Mouse (Mus musculus) heart, adult 2 months (tissue): Measurements from ENCODE around the gene Gadd45g. TPM values are rescaled to one million over a fixed set of nuclear protein-coding genes. Genes with fewer than 3 reads are reported as not detected.

ENCODE experiments used
- DNase-seq, 2 experiments: peaks; one replicate each; pipeline ENCODE4 v3.0.0; 2021
- H3K27ac ChIP-seq: fragments of 200-600 bp; 2 replicates; pipeline ENCODE4 v1.8.1; 2022
- H3K27me3 ChIP-seq: fragments of 200-500 bp; 2 replicates; pipeline ENCODE4 v1.6.1; 2012; ENCODE audit warnings: mild to moderate bottlenecking, low read length, inconsistent platforms, mixed read lengths; ENCODE audit not compliant: control insufficient read depth, insufficient read depth
- H3K36me3 ChIP-seq: fragments of 200-500 bp; 2 replicates; pipeline ENCODE4 v1.6.1; 2012; ENCODE audit warnings: low read length, inconsistent platforms; ENCODE audit not compliant: control insufficient read depth, insufficient read depth
- H3K4me1 ChIP-seq: fragments of 200-500 bp; 2 replicates; pipeline ENCODE4 v1.6.1; 2011; ENCODE audit warnings: low read length; ENCODE audit not compliant: control insufficient read depth, insufficient read depth
- H3K4me3 ChIP-seq: fragments of 200-600 bp; 2 replicates; pipeline ENCODE4 v1.8.1; 2022
- H3K79me2 ChIP-seq: fragments of 200-500 bp; replicated peaks from 2 replicates; pipeline ENCODE4 v1.6.1; 2012; ENCODE audit warnings: mild to moderate bottlenecking, inconsistent platforms, low read length, moderate library complexity, mixed read lengths; ENCODE audit not compliant: control insufficient read depth, insufficient read depth
- H3K9ac ChIP-seq: fragments of 200-500 bp; 2 replicates; pipeline ENCODE4 v1.6.1; 2012; ENCODE audit warnings: low read depth, mild to moderate bottlenecking, control low read depth, inconsistent platforms, low read length, mixed read lengths
- CTCF ChIP-seq: fragments of 200-600 bp; IDR thresholded peaks from 2 replicates; pipeline ENCODE4 v1.8.1; 2022; ENCODE audit warnings: antibody characterized with exemption, mild to moderate bottlenecking, moderate library complexity
- EP300 ChIP-seq: fragments of 200-500 bp; IDR thresholded peaks from 2 replicates; pipeline ENCODE4 v1.6.1; 2011; ENCODE audit warnings: low read depth, low read length, control low read depth; ENCODE audit not compliant: insufficient read depth
- POLR2A ChIP-seq: fragments of 200-500 bp; IDR thresholded peaks from 2 replicates; pipeline ENCODE4 v1.6.1; 2011; ENCODE audit warnings: mild to moderate bottlenecking, low read depth, low read length, control low read depth; ENCODE audit not compliant: insufficient read depth
- WGBS: fragments of 180-500 bp; shearing (Covaris S2); methylation state at CpG from one replicate; pipeline ENCODE4 v1.1.7; 2018; 5-methylcytosine and 5-hydroxymethylcytosine counted together
- intact Hi-C: fragments of 180-260 bp; cut with DNase I; formaldehyde crosslinking; loops from one replicate; pipeline ENCODE4 v1.15.1; 2025
- polyA plus RNA-seq: library from polyadenylated mRNA; depleted of rRNA; stranded (reverse); fragments of >200 nt; gene quantifications from 2 replicates; pipeline ENCODE4 v1.2.3, GENCODE M21; 2012
- total RNA-seq, 2 experiments: library from RNA; stranded (reverse); gene quantifications; 2 replicates each; pipeline ENCODE4 v1.2.3; 2021

The Gadd45g gene
- total and polyA plus RNA-seq, 3 experiments: 8.2 to 24.3 (median 19.0) TPM

DNA sequence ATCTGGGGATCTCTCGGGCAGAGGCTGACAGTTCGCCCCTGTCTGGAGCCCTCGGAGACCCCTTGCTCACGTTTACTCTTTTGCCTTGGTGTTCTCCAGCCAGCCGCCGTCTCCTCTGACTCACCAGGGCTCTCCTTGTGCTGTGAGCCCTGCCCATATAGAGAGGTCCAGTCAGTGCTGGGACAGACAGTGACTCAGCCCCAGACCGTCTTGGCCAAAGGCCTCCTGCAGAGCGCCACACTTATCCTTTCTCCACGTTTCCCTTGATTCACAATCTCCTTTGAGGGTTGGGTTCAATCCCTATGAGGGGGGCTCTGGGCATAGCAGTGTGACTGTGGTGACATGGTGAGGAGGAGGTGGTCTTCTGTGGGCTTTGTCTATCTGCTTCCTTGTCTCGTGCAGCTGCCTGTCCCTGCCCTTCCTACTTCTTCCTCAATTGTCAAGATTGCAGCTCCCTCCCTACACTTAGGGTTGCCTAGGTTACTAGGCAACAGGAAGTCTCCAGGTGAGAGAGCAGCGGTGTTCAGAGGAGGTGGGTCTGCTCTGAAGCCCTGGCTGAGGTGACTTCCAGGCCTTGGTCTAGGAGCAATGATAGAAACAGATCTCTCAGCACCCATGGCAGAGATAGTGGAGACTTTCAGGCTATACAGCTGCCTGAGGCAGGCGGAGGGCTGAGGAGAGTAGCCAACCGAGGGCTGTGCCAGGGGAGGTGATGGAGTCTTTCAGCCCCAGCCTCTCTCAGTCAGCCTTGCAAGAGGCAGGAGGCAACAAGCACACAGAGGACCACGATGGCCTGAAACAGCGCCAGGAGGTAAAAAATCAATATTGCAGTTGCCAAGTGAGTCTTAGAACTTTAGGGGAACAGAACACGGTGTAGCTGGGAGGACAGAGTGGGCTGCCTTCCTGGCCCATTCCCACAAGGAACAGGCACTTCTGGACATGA is 7.1 kb downstream of the Gadd45g start:
- WGBS: 45% methylated on average over 16 of the region's 16 CpGs
- peak in 1 of 2 experiments; percentile 59 for DNase-seq
- no peak overlapping the region for H3K9ac ChIP-seq
- no peaks in the 10 kb centered on the region for H3K36me3 ChIP-seq
- no peak overlapping the region for H3K4me3 ChIP-seq
- intact Hi-C loops: no loop called here
- H3K79me2 ChIP-seq: no peaks in the 10 kb centered on the region
- H3K27me3 ChIP-seq: no peaks in the 10 kb centered on the region
- H3K27ac ChIP-seq: no peak overlapping the region
- no peak for TF ChIP-seq POLR2A
- TF ChIP-seq EP300: no peak
- no peak for TF ChIP-seq CTCF
- H3K4me1 ChIP-seq: peaks cover 8% of the 10 kb centered on the region

DNA sequence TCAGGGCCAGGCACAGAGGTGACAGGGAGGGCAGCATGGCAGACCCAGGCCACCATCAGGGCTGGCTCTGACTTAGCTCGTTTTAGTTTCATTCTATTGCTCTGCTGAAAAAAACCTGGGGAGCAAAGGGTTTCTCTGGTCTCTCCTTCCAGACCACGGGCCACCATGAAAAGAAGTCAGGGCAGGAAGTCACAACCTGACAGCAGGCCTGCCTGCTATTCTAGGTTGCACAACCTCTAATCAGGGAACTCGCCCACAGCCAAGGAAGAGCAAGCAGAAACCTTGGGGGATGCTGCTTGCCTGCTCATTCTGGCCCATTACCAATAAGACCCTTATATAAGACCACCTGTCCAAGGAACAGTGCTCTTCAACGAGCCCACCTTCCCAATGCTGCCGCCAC is 9.1 kb downstream of the Gadd45g start:
- WGBS: 74% methylated on average over 5 of the region's 5 CpGs
- intact Hi-C loops: no loop called here

DNA sequence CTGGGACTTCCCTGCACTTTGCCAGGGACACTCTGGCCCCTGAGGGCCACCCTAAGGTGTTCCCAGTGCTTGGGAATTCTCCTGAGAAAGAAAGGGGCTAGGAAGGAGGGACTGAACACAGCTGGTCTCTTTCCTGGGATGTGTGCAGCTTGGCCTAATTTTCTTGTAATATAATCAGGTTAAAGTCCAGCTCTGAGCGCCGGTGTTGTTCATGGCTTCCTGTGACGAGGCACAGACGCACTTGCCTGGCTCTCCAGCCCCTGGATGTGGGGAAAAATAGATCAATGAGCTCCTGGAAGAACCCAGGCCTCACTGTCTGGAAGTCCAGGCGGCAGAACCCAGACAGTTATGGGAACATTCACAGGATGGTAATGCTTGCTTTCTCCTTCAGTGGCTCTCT is 10.7 kb downstream of the Gadd45g start:
- 73% methylated on average over 5 of the region's 5 CpGs for WGBS
- peaks cover 5% of the 10 kb centered on the region for H3K4me1 ChIP-seq
- TF ChIP-seq EP300: no peak
- no peak for TF ChIP-seq POLR2A
- TF ChIP-seq CTCF: no peak
- intact Hi-C loops: no loop called here
- H3K4me3 ChIP-seq: no peak overlapping the region
- no peak for DNase-seq
- no peak overlapping the region for H3K27ac ChIP-seq
- H3K9ac ChIP-seq: no peak overlapping the region
- no peaks in the 10 kb centered on the region for H3K79me2 ChIP-seq
- no peaks in the 10 kb centered on the region for H3K36me3 ChIP-seq
- H3K27me3 ChIP-seq: no peaks in the 10 kb centered on the region

More for the DNA sequence above, 9.1 kb downstream of the Gadd45g start:
- no peaks in the 10 kb centered on the region for H3K79me2 ChIP-seq
- H3K36me3 ChIP-seq: no peaks in the 10 kb centered on the region
- H3K4me3 ChIP-seq: no peak overlapping the region
- no peak for DNase-seq
- no peak overlapping the region for H3K9ac ChIP-seq
- TF ChIP-seq CTCF: no peak
- no peak for TF ChIP-seq EP300
- TF ChIP-seq POLR2A: no peak
- peaks cover 5% of the 10 kb centered on the region for H3K4me1 ChIP-seq
- H3K27ac ChIP-seq: no peak overlapping the region
- no peaks in the 10 kb centered on the region for H3K27me3 ChIP-seq

DNA sequence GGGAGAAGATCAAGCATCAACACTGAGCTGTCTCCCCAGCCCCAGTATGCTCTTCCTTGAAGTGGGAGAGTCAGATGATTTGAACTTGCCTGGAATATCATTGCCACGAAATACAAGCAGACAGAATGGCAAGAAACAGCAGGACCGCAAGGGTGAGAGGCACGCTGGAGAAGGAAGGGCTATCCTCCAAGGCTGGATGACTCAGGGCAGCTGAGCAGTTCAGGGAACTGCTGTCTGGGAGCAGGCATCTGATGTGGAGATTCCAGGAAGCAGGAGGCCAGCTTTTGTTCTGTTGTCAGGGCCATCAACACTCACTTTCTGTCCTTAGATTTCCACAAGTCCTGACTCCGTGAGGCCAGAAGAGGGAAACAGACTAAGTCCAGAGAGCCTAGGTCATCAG is 12.0 kb downstream of the Gadd45g start:
- Histone ChIP-seq H3K9ac (no peak overlapping the region), H3K4me3 (no peak overlapping the region), H3K27ac (no peak overlapping the region), H3K79me2 (no peaks in the 10 kb centered on the region), H3K36me3 (no peaks in the 10 kb centered on the region), H3K27me3 (no peaks in the 10 kb centered on the region), H3K4me1 (peaks cover 2% of the 10 kb centered on the region)
- intact Hi-C loops: no loop called here
- 45% methylated on average over 4 of the region's 4 CpGs for WGBS
- no peak for DNase-seq
- TF ChIP-seq POLR2A (no peak), CTCF (no peak), EP300 (no peak)

DNA sequence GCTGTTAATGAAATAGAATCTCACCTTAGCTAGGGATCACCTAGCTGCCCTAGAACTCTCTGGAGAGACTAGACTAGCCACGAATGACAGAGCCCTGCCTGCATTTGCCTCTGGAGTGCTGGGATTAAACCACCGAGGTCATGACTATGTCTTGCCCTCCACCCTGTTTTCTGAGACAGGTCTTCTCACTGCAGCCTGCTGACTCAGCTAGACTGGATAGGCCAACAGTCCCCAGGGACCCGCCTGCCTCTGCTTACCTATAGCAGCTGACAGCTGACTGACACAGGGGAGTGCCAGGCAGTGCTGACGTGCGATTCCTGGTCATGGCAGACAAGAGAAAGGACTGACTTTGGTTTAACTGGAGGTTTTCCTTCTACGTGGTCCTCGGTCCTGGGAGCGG is 12.7 kb downstream of the Gadd45g start:
- no peaks in the 10 kb centered on the region for H3K27me3 ChIP-seq
- 92% methylated on average over 8 of the region's 8 CpGs for WGBS
- no peaks in the 10 kb centered on the region for H3K36me3 ChIP-seq
- no peak overlapping the region for H3K4me3 ChIP-seq
- TF ChIP-seq EP300: no peak
- DNase-seq: no peak
- intact Hi-C loops: no loop called here
- no peaks in the 10 kb centered on the region; the same call in 1 of the 2 replicates for H3K4me1 ChIP-seq
- no peak overlapping the region for H3K9ac ChIP-seq
- no peak overlapping the region for H3K27ac ChIP-seq
- no peaks in the 10 kb centered on the region for H3K79me2 ChIP-seq

DNA sequence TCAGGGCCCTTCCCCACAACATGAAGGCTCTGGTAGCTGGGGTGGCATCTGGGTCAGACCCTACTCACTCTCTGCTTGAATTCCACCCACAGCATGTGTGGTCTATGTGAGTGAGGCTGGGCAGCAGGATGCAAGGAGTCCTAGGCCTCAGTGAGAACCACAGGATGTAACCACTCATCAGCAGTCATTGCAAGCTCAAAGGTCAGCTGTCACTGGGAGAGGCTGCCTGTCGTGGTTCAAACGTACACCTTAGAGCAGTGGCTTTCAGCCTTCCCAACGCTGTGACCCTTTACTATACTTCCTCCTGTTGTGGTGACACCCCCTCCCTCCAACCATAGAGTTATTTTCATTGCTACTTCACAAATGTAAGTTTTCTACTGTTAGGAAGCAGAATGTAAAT is 13.3 kb downstream of the Gadd45g start:
- DNase-seq: no peak
- Histone ChIP-seq H3K9ac (no peak overlapping the region), H3K27ac (no peak overlapping the region), H3K36me3 (no peaks in the 10 kb centered on the region), H3K27me3 (no peaks in the 10 kb centered on the region), H3K4me3 (no peak overlapping the region), H3K79me2 (no peaks in the 10 kb centered on the region), H3K4me1 (no peaks in the 10 kb centered on the region; the same call in 1 of the 2 replicates)
- 71% methylated on average over 3 of the region's 3 CpGs for WGBS
- intact Hi-C loops: no loop called here
- no peak for TF ChIP-seq EP300
- TF ChIP-seq CTCF: no peak
- TF ChIP-seq POLR2A: no peak
